Mouse (Mus musculus) MEL (cell line): Measurements from ENCODE around the gene Ddx18. TPM values are rescaled to one million over a fixed set of nuclear protein-coding genes. Genes with fewer than 3 reads are reported as not detected.

Experiments used
- DNase-seq: peaks from one replicate; pipeline ENCODE4 v3.0.0; 2011; ENCODE audit warnings: low read depth, low spot score
- H3K27ac ChIP-seq: 2 replicates; pipeline ENCODE4 v1.5.1; 2012; ENCODE audit warnings: low read depth, mild to moderate bottlenecking, control low read depth, low read length, moderate library complexity; ENCODE audit not compliant: control insufficient read depth
- H3K27me3 ChIP-seq, 2 experiments: fragments of 150-350 bp in 1 of 2; sonication (generic) in 1 of 2; 2 replicates each; pipeline ENCODE4 v1.6.1; 2012; ENCODE audit warnings: low read length in 2 of 2, mild to moderate bottlenecking in 2 of 2, improper control_type of control experiment in 1 of 2, moderate library complexity in 1 of 2; ENCODE audit not compliant: insufficient read depth in 2 of 2, control insufficient read depth in 1 of 2
- H3K36me3 ChIP-seq, 2 experiments: 2 replicates each; pipeline ENCODE4 v1.6.1; 2012 to 2014; ENCODE audit warnings: low read length in 2 of 2, improper control_type of control experiment in 1 of 2, inconsistent platforms in 1 of 2, mild to moderate bottlenecking in 1 of 2; ENCODE audit not compliant: insufficient read depth in 2 of 2, control insufficient read depth in 1 of 2
- H3K4me1 ChIP-seq, 2 experiments: fragments of 150-350 bp in 1 of 2; sonication (generic) in 1 of 2; 2 replicates each; pipeline ENCODE4 v1.6.1; 2012; ENCODE audit warnings: low read length in 2 of 2, improper control_type of control experiment in 1 of 2, mild to moderate bottlenecking in 1 of 2; ENCODE audit not compliant: insufficient read depth in 2 of 2, control insufficient read depth in 1 of 2
- H3K4me3 ChIP-seq, 2 experiments: fragments of 150-350 bp in 1 of 2; sonication (generic) in 1 of 2; 2 replicates each; pipeline ENCODE4 v1.5.1; 2012; ENCODE audit warnings: low read depth in 2 of 2, low read length in 2 of 2, mild to moderate bottlenecking in 2 of 2, moderate library complexity in 2 of 2, control low read depth in 1 of 2, improper control_type of control experiment in 1 of 2; ENCODE audit not compliant: control insufficient read depth in 1 of 2, insufficient read depth in 1 of 2
- H3K79me2 ChIP-seq: 2 replicates; pipeline ENCODE4 v1.6.1; 2012; ENCODE audit warnings: mild to moderate bottlenecking, low read length, moderate library complexity; ENCODE audit not compliant: control insufficient read depth, poor library complexity, insufficient read depth
- H3K9ac ChIP-seq: 2 replicates; pipeline ENCODE4 v1.6.1; 2012; ENCODE audit warnings: low read depth, mild to moderate bottlenecking, control low read depth, low read length, moderate library complexity; ENCODE audit not compliant: control insufficient read depth, poor library complexity, severe bottlenecking
- H3K9me3 ChIP-seq: fragments of 150-350 bp; sonication (generic); replicated peaks from 2 replicates; pipeline ENCODE4 v1.6.1; 2012; ENCODE audit warnings: mild to moderate bottlenecking, low read length, improper control_type of control experiment, moderate library complexity; ENCODE audit not compliant: insufficient read depth
- CHD1 ChIP-seq: IDR thresholded peaks from 2 replicates; pipeline ENCODE4 v1.6.1; 2012; ENCODE audit warnings: low read depth, mild to moderate bottlenecking, inconsistent platforms, low read length, improper control_type of control experiment
- CHD2 ChIP-seq: IDR thresholded peaks from 2 replicates; pipeline ENCODE4 v1.6.1; 2011; ENCODE audit warnings: low read length, improper control_type of control experiment
- E2F4 ChIP-seq: IDR thresholded peaks from 2 replicates; pipeline ENCODE4 v1.6.1; 2011; ENCODE audit warnings: low read depth, low read length, improper control_type of control experiment, borderline replicate concordance
- ELF1 ChIP-seq: IDR thresholded peaks from 2 replicates; pipeline ENCODE4 v1.6.1; 2014; ENCODE audit warnings: low read depth, mild to moderate bottlenecking, inconsistent platforms, low read length, improper control_type of control experiment, moderate library complexity
- EP300 ChIP-seq, 2 experiments: IDR thresholded peaks; 2 replicates each; pipeline ENCODE4 v1.6.1; 2011; ENCODE audit warnings: improper control_type of control experiment in 2 of 2, low read length in 2 of 2, low read depth in 1 of 2, mild to moderate bottlenecking in 1 of 2
- ETS1 ChIP-seq: IDR thresholded peaks from 2 replicates; pipeline ENCODE4 v1.6.1; 2012; ENCODE audit warnings: low read depth, mild to moderate bottlenecking, inconsistent platforms, low read length, improper control_type of control experiment, moderate library complexity
- GATA1 ChIP-seq: IDR thresholded peaks from 2 replicates; pipeline ENCODE4 v1.6.1; 2011; ENCODE audit warnings: low read depth, low read length, improper control_type of control experiment
- HCFC1 ChIP-seq: IDR thresholded peaks from 2 replicates; pipeline ENCODE4 v1.6.1; 2012; ENCODE audit warnings: low read depth, mild to moderate bottlenecking, inconsistent platforms, low read length, improper control_type of control experiment, moderate library complexity
- KAT2A ChIP-seq: conservative IDR thresholded peaks from 2 replicates; pipeline ENCODE4 v1.6.1; 2012; ENCODE audit warnings: low read depth, low read length, improper control_type of control experiment, inconsistent platforms
- MAZ ChIP-seq: IDR thresholded peaks from 2 replicates; pipeline ENCODE4 v1.6.1; 2012; ENCODE audit warnings: low read depth, mild to moderate bottlenecking, inconsistent platforms, low read length, improper control_type of control experiment
- MEF2A ChIP-seq: IDR thresholded peaks from 2 replicates; pipeline ENCODE4 v1.6.1; 2014; ENCODE audit warnings: low read depth, mild to moderate bottlenecking, inconsistent platforms, low read length, improper control_type of control experiment; ENCODE audit not compliant: poor library complexity, insufficient replicate concordance, severe bottlenecking; ENCODE audit errors: extremely low read depth
- MXI1 ChIP-seq: IDR thresholded peaks from 2 replicates; pipeline ENCODE4 v1.6.1; 2011; ENCODE audit warnings: mild to moderate bottlenecking, low read depth, low read length, improper control_type of control experiment
- MYB ChIP-seq: IDR thresholded peaks from 2 replicates; pipeline ENCODE4 v1.6.1; 2011; ENCODE audit warnings: mild to moderate bottlenecking, low read depth, low read length, improper control_type of control experiment
- MYC ChIP-seq: IDR thresholded peaks from 2 replicates; pipeline ENCODE4 v1.6.1; 2011; ENCODE audit warnings: low read depth, mild to moderate bottlenecking, low read length, improper control_type of control experiment, moderate library complexity
- NELFE ChIP-seq: IDR thresholded peaks from 2 replicates; pipeline ENCODE4 v1.6.1; 2011; ENCODE audit warnings: low read depth, low read length, improper control_type of control experiment
- SIN3A ChIP-seq: IDR thresholded peaks from 2 replicates; pipeline ENCODE4 v1.6.1; 2012; ENCODE audit warnings: low read length, improper control_type of control experiment, inconsistent platforms
- SMC3 ChIP-seq: IDR thresholded peaks from 2 replicates; pipeline ENCODE4 v1.6.1; 2011; ENCODE audit warnings: low read depth, low read length, improper control_type of control experiment
- TAL1 ChIP-seq: IDR thresholded peaks from 2 replicates; pipeline ENCODE4 v1.6.1; 2012; ENCODE audit warnings: mild to moderate bottlenecking, inconsistent platforms, low read length, moderate library complexity, mixed read lengths
- UBTF ChIP-seq: IDR thresholded peaks from 2 replicates; pipeline ENCODE4 v1.6.1; 2012; ENCODE audit warnings: low read depth, mild to moderate bottlenecking, inconsistent platforms, low read length, improper control_type of control experiment, moderate library complexity, borderline replicate concordance; ENCODE audit not compliant: insufficient read depth
- USF1 ChIP-seq: IDR thresholded peaks from 2 replicates; pipeline ENCODE4 v1.6.1; 2014; ENCODE audit warnings: low read depth, mild to moderate bottlenecking, inconsistent platforms, low read length, improper control_type of control experiment, moderate library complexity
- ZKSCAN1 ChIP-seq: IDR thresholded peaks from 2 replicates; pipeline ENCODE4 v1.6.1; 2012; ENCODE audit warnings: low read depth, mild to moderate bottlenecking, inconsistent platforms, low read length, improper control_type of control experiment, moderate library complexity
- ZNF384 ChIP-seq: IDR thresholded peaks from 2 replicates; pipeline ENCODE4 v1.6.1; 2012; ENCODE audit warnings: low read depth, mild to moderate bottlenecking, inconsistent platforms, low read length, improper control_type of control experiment
- polyA plus RNA-seq, 2 experiments: library from polyadenylated mRNA; stranded (reverse) in 1 of 2; unstranded in 1 of 2; fragments of >175 nt in 1 of 2; fragments of >200 nt in 1 of 2; gene quantifications; 2 replicates each; pipeline versions ENCODE4 v1.2.1 to v1.2.4; 2012; ENCODE audit warnings: low replicate concordance in 2 of 2, low read depth in 1 of 2; ENCODE audit not compliant: insufficient read length in 2 of 2, insufficient read depth in 1 of 2, missing spikeins in 1 of 2
- total RNA-seq: library from RNA; depleted of rRNA; stranded (reverse); fragments of 300-350 nt; gene quantifications from 2 replicates; pipeline ENCODE4 v1.2.3, GENCODE M21; 2012

The Ddx18 gene
- total and polyA plus RNA-seq, 3 experiments = 125 to 185 TPM; not detected in 1

DNA sequence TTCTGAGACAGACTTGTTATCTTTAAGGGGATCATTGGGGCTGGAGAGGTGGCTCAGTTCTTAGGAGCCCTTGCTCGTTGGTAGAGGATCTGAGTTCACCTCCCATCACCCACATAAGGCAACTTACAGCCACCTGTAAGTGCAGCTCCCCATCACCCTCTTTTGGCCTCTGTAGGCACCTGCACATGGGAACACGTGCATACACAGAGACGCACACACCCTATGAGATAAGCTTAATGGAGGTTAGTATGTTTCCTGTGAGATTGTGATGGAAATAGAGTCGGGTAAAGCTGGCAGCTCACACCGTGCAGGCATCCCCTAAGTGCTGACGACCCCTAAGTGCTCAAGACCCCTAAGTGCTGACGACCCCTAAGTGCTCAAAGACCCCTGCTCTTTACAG is 36.4 kb downstream of the Ddx18 start (continued):
- no peak for TF ChIP-seq UBTF
- TF ChIP-seq ETS1 = 0 out of 2 replicates have a peak, but pooled peaks have one; percentile 12

DNA sequence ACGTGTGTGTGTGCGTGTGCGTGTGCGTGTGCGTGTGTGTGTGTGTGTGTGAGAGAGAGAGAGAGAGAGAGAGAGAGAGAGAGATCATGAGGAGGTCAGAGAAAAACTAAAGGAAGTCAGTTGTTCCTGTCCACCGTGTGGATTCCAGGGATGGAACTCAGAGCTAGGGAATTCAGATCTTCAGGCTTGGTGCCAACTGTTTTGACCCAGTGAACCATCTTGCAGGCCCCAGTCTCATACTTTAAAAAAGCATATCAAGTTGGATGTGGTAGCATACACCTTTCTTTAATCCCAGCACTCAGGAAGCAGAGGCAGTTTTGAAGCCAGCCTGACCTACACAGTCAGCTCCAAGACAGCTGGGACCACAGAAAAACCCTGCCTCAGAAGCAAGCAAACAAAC is 38.5 kb downstream of the Ddx18 start:
- H3K4me3 ChIP-seq = no peak overlapping the region
- H3K9me3 ChIP-seq = no peaks in the 10 kb centered on the region
- no peaks in the 10 kb centered on the region for H3K4me1 ChIP-seq
- no peak for DNase-seq
- no peak overlapping the region for H3K27ac ChIP-seq
- peaks cover 0 to 2% of the 10 kb centered on the region in 2 experiments; a peak in 1 of 4 replicates for H3K36me3 ChIP-seq
- H3K9ac ChIP-seq = no peak overlapping the region
- no peaks in the 10 kb centered on the region for H3K79me2 ChIP-seq
- H3K27me3 ChIP-seq = peaks cover 0 to 5% of the 10 kb centered on the region in 2 experiments; a peak in 2 of 4 replicates
- TF ChIP-seq HCFC1 (no peak), GATA1 (no peak), SMC3 (no peak), MAZ (no peak), CHD1 (no peak), NELFE (no peak)

DNA sequence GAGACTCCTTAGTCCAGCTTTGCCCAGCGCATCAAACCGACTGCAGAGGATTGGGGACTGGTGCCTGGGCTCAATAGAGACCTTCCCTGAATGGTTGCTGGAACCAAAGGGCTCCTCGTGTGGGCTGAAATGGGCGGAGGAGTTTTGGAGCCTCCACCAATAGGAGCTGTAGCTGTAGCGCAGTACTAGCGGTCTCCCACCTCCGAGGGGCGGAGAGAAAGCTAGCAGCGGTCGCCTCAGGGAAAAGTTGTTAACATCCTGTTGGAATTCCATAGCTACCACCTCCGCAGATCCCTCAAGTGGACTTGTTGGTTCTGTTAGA is 39.4 kb downstream of the Ddx18 start, which contains the start of gene Htr5b:
TSS of gene Htr5b (minus strand) at position 67 of the 322 bp plus-strand sequence.
- Histone ChIP-seq H3K4me3 (no peak within 1 kb of the TSS), H3K9me3 (no peaks in the 10 kb centered on the region), H3K27me3 (peaks cover 0 to 5% of the 10 kb centered on the region in 2 experiments; a peak in 2 of 4 replicates), H3K27ac (no peak within 1 kb of the TSS), H3K9ac (no peak within 1 kb of the TSS)
- no peak for TF ChIP-seq USF1
- TF ChIP-seq CHD1 = no peak
- no peak for TF ChIP-seq TAL1
- no peak for TF ChIP-seq UBTF
- no peak for TF ChIP-seq SIN3A
- no peak for TF ChIP-seq GATA1
- TF ChIP-seq CHD2 = no peak
- TF ChIP-seq MXI1 = no peak
- TF ChIP-seq MYC = no peak
- no peak for TF ChIP-seq SMC3
- no peak for TF ChIP-seq MYB
- no peak for TF ChIP-seq ZKSCAN1
- no peak for TF ChIP-seq MEF2A
- no peak for TF ChIP-seq ZNF384
- no peak for TF ChIP-seq E2F4
- TF ChIP-seq ELF1 = no peak
- TF ChIP-seq EP300 (IDR thresholded peaks at IDR 0.05; ENCODE audit: low read depth in 1 of 2, low read length in 2 of 2) = no peak
- TF ChIP-seq KAT2A = no peak
- TF ChIP-seq, all 39 proteins: peak for 0
- H3K4me1 ChIP-seq = no peaks in the 10 kb centered on the region
- no peaks in the 10 kb centered on the region for H3K79me2 ChIP-seq
- DNase-seq = no peak
- H3K36me3 ChIP-seq = peaks cover 0 to 2% of the 10 kb centered on the region in 2 experiments; a peak in 1 of 4 replicates
